17 mouse cellular contexts compared by ENCODE assay signal in genomic region chr4:106314291-106314690, GRCm38 (mm10). TPM values are rescaled to one million over a fixed set of nuclear protein-coding genes. Genes with fewer than 3 reads are reported as not detected.
A peak's percentile ranks its signal among the peaks of the same experiment; 100 is the strongest.
DNase-seq lines count a peak whose midpoint lies in the region; ATAC-seq and TF ChIP-seq lines count a peak whose summit lies in the region.
"Had no signal": no experiment of that assay in that cellular context is flagged by ENCODE, and none has a peak within 500 bp of the region (broad histone marks: within the 10 kb centered on the region; RNA-seq: fewer than 3 reads in every experiment).

No protein-coding gene starts in this region.

- no peak for TF ChIP-seq EP300 in ES-Bruce4 (IDR thresholded peaks at IDR 0.05; ENCODE audit: insufficient read depth, low read depth, low read length)

- H3K9ac ChIP-seq in liver, embryonic 12.5 days, result peak overlapping the region; percentile 42
- 0 out of 2 replicates have a peak overlapping the region, but pooled peaks have one; percentile 34 for H3K9ac ChIP-seq in ES-Bruce4 (ENCODE audit: low read depth, poor library complexity, severe bottlenecking)
- H3K9ac ChIP-seq in liver, embryonic 15.5 days, result no peak overlapping the region
- H3K9ac ChIP-seq: embryonic facial prominence, embryonic 13.5 days; forebrain, embryonic 13.5 days; heart, embryonic 13.5 days; midbrain, embryonic 15.5 days had no signal

- no peak for TF ChIP-seq CTCF in ES-Bruce4 (IDR thresholded peaks at IDR 0.05; ENCODE audit: low read depth, low read length)

- H3K4me3 ChIP-seq in liver, embryonic 12.5 days, result no peak overlapping the region
- no peak overlapping the region for H3K4me3 ChIP-seq in ES-Bruce4 (ENCODE audit: low read depth, low read length)
- H3K4me3 ChIP-seq in liver, embryonic 15.5 days (replicated peaks), result no peak overlapping the region; the same call in 1 of the 2 replicates
- H3K4me3 ChIP-seq in midbrain, embryonic 10.5 days, result no peak overlapping the region
- H3K4me3 ChIP-seq: embryonic facial prominence, embryonic 13.5 days; forebrain, embryonic 13.5 days; midbrain, embryonic 15.5 days had no signal

- peak overlapping the region; percentile 33; the same call in 1 of the 2 replicates for H3K27ac ChIP-seq in liver, embryonic 12.5 days
- H3K27ac ChIP-seq in ES-Bruce4 (ENCODE audit: insufficient read depth, low read length), result 0 out of 2 replicates have a peak overlapping the region, but pooled peaks have one; percentile 60
- peak overlapping the region; percentile 64 for H3K27ac ChIP-seq in liver, embryonic 15.5 days (replicated peaks)
- no peak overlapping the region for H3K27ac ChIP-seq in midbrain, embryonic 10.5 days (replicated peaks)
- H3K27ac ChIP-seq: embryonic facial prominence, embryonic 13.5 days; forebrain, embryonic 13.5 days; heart, embryonic 13.5 days; hindbrain, embryonic 10.5 days; midbrain, embryonic 15.5 days had no signal

- no peaks in the 10 kb centered on the region for H3K9me3 ChIP-seq in liver, embryonic 12.5 days (replicated peaks)
- no peaks in the 10 kb centered on the region for H3K9me3 ChIP-seq in ES-Bruce4 (replicated peaks; ENCODE audit: control insufficient read depth, insufficient read depth, low read length, poor library complexity, severe bottlenecking)
- no peaks in the 10 kb centered on the region for H3K9me3 ChIP-seq in liver, embryonic 15.5 days (replicated peaks)
- no peaks in the 10 kb centered on the region for H3K9me3 ChIP-seq in midbrain, embryonic 10.5 days (replicated peaks)
- H3K9me3 ChIP-seq: embryonic facial prominence, embryonic 13.5 days; forebrain, embryonic 13.5 days; heart, embryonic 13.5 days; hindbrain, embryonic 10.5 days; midbrain, embryonic 15.5 days had no signal

- TF ChIP-seq POLR2A in ES-Bruce4 (IDR thresholded peaks at IDR 0.05; ENCODE audit: insufficient read depth, low read length), result no peak

- DNase-seq in liver, result no peak
- DNase-seq in thymus, postnatal 0 days (ENCODE audit: low spot score), result peak; percentile 23
- DNase-seq in gastrocnemius, postnatal 4 days (ENCODE audit: low spot score in 2 of 2), result no peak
- DNase-seq in midbrain, embryonic 10.5 days (ENCODE audit: low spot score), result no peak
- no peak for DNase-seq in kidney, adult 11 months
- DNase-seq: cerebellum, adult 11-12 months; lung, postnatal 4 days had no signal

- H3K27me3 ChIP-seq in liver, embryonic 12.5 days (replicated peaks), result no peaks in the 10 kb centered on the region
- H3K27me3 ChIP-seq in ES-Bruce4 (ENCODE audit: control insufficient read depth, insufficient read depth, low read length, poor library complexity, severe bottlenecking), result no peaks in the 10 kb centered on the region
- no peaks in the 10 kb centered on the region for H3K27me3 ChIP-seq in liver, embryonic 15.5 days
- H3K27me3 ChIP-seq in midbrain, embryonic 10.5 days (ENCODE audit: low read depth, poor library complexity, severe bottlenecking), result 0 out of 2 replicates have a peak, but pooled peaks cover 12% of the 10 kb centered on the region
- H3K27me3 ChIP-seq: embryonic facial prominence, embryonic 13.5 days; forebrain, embryonic 13.5 days; heart, embryonic 13.5 days; midbrain, embryonic 15.5 days had no signal

- peaks cover 12% of the 10 kb centered on the region for H3K36me3 ChIP-seq in liver, embryonic 12.5 days
- peaks cover 3% of the 10 kb centered on the region; the same call in 1 of the 2 replicates for H3K36me3 ChIP-seq in ES-Bruce4 (ENCODE audit: control insufficient read depth, insufficient read depth, low read length, poor library complexity, severe bottlenecking)
- 0 out of 2 replicates have a peak, but pooled peaks cover 6% of the 10 kb centered on the region for H3K36me3 ChIP-seq in liver, embryonic 15.5 days (replicated peaks)
- 0 out of 2 replicates have a peak, but pooled peaks cover 2% of the 10 kb centered on the region for H3K36me3 ChIP-seq in midbrain, embryonic 10.5 days
- H3K36me3 ChIP-seq: embryonic facial prominence, embryonic 13.5 days; hindbrain, embryonic 10.5 days; midbrain, embryonic 15.5 days had no signal

- peaks cover 50% of the 10 kb centered on the region for H3K4me1 ChIP-seq in liver, embryonic 12.5 days
- peaks cover 3% of the 10 kb centered on the region for H3K4me1 ChIP-seq in ES-Bruce4 (ENCODE audit: control insufficient read depth, insufficient read depth, low read length)
- H3K4me1 ChIP-seq in liver, embryonic 15.5 days (replicated peaks), result peaks cover 51% of the 10 kb centered on the region
- peaks cover 37% of the 10 kb centered on the region for H3K4me1 ChIP-seq in midbrain, embryonic 10.5 days

- H3K4me2 ChIP-seq in liver, embryonic 12.5 days, result peak overlapping the region; percentile 95
- H3K4me2 ChIP-seq in liver, embryonic 15.5 days, result peak overlapping the region; percentile 46
- H3K4me2 ChIP-seq: forebrain, embryonic 13.5 days; midbrain, embryonic 15.5 days had no signal

- no peak for ATAC-seq in liver, embryonic 12.5 days
- ATAC-seq in liver, embryonic 15.5 days (ENCODE audit: insufficient read depth), result no peak
- ATAC-seq: activated CD4-positive, CD25-positive, alpha-beta regulatory T cell, adult 4 months; forebrain, embryonic 13.5 days; inflammation-experienced regulatory T-cells, adult 6 months; midbrain, embryonic 15.5 days had no signal

RNA-seq across cellular contexts. Expression of gene Usp24, which starts 1.7 kb away (rescaled TPM):
- polyA plus RNA-seq in liver, embryonic 12.5 days (2016; fragmentation: Nextera tagmentation; extraction: Ambion mirVana), result 13.5 and 13.6 TPM in 2 replicates
- 62.7 and 64.0 TPM in 2 replicates for polyA plus RNA-seq in ES-Bruce4 (2011; ENCODE audit: insufficient read depth, insufficient read length, low read depth, missing spikeins)
- 5.1 and 6.2 TPM in 2 replicates for polyA plus RNA-seq in liver, embryonic 15.5 days (2015; fragmentation: Nextera tagmentation; extraction: Ambion mirVana)
- polyA plus RNA-seq in thymus, postnatal 0 days (2015; fragmentation: Nextera tagmentation; extraction: Ambion mirVana), result 10.9 and 15.3 TPM in 2 replicates
- 10 to 100 TPM; 34.9 to 36.4 TPM for total RNA-seq in gastrocnemius, postnatal 4 days (2021)
- 6.4 and 7.0 TPM in 2 replicates for polyA plus RNA-seq in midbrain, embryonic 10.5 days (2016; fragmentation: Nextera tagmentation; extraction: Ambion mirVana)
